Mouse (Mus musculus): ENCODE results near the gene Nisch.

The Nisch gene

GRCm38 (mm10) chr14:31189348-31189747 is 27.4 kb downstream of the Nisch start:
- DNase-seq (ENCODE audit: low read depth), result no peak

- DNase-seq (ENCODE audit: low read depth), result no peak
These were observed 28.0 kb downstream of the Nisch start for GRCm38 (mm10) chr14:31188771-31189181.

DNA sequence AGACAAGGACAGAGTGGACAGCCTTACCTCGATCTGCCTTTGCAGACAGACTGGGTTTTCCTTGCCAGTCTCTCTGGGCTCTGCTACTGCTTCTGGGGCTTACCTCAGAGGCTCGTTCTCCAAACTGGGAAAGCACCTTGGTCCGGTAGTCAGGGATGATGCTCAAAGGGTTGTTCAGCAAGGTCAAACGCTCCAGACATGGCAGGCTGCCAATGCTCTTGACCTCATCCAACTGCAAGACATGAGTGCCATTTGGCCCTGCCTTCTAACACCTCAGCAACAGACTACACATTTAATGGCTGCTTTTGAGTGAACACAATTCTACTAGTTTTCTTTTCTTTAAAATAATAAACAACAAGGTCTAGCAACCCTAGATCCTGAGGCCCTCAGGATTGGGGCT is 30.1 kb downstream of the Nisch start:
- DNase-seq (ENCODE audit: low read depth), result no peak

DNA sequence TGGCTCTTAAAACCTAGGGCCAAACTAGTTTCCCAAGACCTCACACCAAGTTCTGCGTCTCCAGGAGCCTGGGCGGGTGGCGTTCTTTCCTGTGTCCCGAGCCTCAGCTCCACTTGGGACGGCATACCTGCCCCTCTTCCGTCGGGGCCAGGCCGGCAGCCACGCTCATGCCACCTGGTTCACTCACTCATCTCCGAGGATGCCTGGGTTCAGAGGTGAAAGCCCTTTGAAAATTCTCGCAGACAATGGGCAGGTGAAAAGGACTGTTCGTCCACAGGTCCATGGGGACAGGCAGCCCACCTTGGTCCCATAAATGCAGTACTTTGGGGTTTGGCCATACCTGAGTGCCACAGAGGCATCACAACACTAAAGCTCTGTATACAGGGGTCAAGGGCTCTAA is 32.6 kb downstream of the Nisch start:
- DNase-seq (ENCODE audit: low read depth), result no peak

DNA sequence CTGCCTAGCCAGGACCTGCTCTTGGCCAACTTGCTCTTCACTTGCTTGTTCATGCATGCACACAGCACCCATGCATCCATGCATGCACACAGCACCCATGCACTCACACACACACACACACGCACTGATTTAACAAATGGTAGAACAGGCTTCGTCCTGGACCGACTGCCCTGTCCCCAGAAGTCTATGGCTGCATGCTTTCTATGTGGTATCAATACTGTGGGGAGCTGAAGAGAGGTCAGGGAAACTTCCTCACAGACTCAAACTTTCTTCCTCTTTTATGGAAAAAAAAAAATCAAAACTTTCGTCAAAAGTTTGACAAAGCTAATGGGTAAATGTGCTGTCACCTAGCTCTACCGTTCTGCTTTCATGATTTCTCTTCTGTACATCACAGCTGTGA is 33.2 kb downstream of the Nisch start:
- no peak for DNase-seq (ENCODE audit: low read depth)

DNA sequence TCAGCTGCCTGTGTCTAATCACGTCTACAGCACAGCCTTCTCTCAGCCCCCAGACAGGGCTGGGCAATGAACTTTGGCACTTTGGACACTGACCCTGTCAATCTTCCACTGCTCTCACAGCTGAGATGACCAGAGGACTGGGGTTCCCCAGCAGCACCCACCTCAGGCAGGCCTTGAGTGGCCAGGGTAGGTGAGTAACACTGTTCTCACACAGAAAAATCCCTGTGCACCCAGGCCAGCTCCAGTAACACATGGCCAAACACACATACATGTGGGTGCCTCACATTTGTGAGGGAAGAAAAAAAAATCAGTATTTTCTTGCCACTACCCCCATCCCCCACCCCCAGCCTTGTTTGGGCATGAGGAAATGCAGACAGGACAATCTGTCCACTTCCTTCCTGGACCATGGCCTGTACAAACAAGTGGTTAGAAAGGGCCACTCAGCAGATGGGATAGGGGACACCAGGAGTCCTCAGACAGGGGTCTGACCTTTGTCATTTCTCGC is 33.9 kb downstream of the Nisch start:
- DNase-seq (ENCODE audit: low read depth), result no peak

DNA sequence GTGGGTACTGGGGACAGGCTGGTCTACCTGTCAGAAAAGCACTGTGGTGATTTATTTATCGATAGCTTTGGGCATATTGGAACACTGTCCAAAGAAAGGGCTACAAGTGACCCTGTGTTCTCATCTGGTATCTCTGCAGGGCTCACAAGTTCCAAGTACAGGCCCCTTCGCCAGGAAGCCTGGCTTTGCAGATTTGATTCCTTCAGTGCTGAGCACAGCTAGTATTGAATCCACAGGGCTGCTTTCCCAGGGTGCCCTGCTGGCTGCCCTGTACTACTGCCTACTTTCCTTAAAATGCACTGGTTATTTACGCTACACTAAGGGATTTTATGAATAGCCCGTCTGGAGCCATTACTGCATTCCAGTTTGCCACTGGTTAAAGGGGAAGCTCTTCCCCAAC is 35.2 kb downstream of the Nisch start:
- no peak for DNase-seq (ENCODE audit: low read depth)

DNA sequence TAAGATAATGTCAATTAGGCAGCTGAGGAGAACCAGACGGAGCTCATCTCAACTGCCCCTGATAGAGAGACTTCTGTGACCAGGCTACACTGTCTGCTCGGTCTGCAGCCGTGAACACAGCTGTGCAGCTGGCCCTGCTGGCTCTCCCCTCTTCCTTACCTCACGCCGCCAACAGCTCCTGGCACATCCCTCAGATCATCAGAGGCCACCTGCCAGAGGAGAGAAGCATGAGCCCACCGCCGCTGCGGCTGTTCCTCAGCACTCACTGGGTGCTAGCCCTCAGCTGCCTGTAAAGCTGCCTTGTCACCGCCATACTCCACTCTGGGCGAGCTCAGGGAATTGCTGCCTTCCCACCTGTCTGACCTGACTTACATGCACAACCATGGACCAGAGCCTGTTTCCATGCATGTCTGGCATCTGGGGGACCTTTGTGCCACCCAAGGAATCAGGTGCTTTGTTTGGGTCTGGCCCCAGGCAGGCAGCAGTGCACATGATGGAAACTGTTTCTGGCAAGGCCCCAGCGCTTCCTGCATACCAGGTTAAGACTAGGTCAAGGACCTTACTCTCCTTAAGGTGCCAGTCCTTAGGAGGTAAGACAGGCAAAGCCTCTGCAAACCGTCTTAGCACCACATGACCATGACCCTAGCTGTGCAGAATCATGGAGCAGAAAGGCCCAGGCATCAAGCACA is 36.9 kb downstream of the Nisch start:
- DNase-seq (ENCODE audit: low read depth), result no peak

- no peak for DNase-seq (ENCODE audit: low read depth)
These were observed 39.0 kb downstream of the Nisch start for GRCm38 (mm10) chr14:31177715-31178114.

- DNase-seq (ENCODE audit: low read depth), result no peak
These were observed 39.5 kb downstream of the Nisch start for GRCm38 (mm10) chr14:31177287-31177686.

DNA sequence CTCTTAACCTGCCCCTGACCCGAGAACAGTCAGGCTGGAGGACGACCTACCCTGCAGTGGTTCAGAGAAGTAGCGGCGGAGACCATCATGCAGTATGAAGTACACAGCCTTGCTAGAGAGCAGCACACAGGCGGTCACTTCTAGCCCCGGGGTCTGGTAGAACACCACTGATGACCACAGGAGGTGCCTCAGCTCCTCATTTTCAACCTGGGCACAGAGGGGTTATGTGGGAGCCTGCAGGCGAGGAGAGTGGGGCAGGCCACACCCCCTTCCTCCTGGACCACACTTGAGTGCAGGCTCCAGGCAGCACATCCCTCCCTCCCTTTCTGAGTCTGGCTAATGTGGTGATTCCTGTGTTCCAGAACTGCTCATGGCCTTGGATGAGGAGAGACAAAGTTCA is 43.2 kb downstream of the Nisch start:
- no peak for DNase-seq (ENCODE audit: low read depth)

DNA sequence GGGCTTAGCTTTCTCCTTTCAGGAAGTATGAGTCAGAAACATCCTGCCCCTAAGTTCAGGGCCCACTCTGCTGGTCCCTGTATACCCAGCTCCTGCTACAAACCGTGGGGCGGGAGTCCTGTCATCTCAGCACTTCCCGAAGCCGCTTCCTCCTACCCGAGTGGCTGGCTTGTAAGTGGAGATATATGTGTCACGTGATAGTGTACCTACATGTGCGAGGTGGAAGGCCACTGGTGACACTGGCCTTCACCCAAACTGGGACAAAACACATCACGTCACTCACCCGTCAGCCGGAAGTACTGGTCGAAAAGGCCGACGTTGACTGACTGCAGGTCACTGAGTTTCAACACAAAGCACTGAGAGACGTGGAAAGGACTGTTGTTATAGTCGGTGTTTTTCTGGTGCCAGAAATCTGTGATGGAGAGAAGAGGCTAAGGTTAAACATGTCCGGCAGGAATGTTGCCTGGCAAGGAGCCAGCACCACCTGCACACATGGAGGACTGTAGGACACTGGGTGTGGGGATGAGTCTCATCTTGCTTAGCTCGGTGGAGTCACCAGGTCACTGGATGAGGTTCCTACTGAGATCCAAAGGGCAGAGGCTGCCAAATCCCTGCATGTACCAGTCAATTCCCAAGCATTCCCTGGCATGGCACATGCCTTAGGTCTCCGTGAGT is 43.8 kb downstream of the Nisch start:
- no peak for DNase-seq (ENCODE audit: low read depth)

- DNase-seq (ENCODE audit: low read depth), result no peak
These were observed 44.9 kb downstream of the Nisch start for GRCm38 (mm10) chr14:31171821-31172220.

DNA sequence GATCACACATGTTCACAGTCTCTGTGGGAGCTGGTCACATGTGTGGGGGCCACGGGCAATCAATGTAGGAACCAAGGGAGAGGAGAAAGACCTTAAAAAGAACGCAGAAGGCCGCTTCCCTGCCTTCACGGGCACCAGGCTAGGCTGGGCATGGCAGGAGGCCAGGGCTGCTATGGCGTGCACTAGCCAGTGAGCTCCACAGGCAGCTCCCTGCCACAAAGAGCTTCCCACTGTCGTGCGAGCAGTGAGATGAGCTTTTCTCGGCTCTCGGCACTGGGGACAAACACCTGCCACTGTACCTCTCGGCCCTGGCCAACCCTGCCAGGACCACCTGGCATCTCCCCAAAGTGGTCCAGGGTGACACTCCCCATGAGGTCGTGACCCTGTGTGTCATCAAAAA is 45.4 kb downstream of the Nisch start:
- no peak for DNase-seq (ENCODE audit: low read depth)

- no peak for DNase-seq (ENCODE audit: low read depth)
These were observed 45.8 kb downstream of the Nisch start for GRCm38 (mm10) chr14:31170963-31171362.

DNA sequence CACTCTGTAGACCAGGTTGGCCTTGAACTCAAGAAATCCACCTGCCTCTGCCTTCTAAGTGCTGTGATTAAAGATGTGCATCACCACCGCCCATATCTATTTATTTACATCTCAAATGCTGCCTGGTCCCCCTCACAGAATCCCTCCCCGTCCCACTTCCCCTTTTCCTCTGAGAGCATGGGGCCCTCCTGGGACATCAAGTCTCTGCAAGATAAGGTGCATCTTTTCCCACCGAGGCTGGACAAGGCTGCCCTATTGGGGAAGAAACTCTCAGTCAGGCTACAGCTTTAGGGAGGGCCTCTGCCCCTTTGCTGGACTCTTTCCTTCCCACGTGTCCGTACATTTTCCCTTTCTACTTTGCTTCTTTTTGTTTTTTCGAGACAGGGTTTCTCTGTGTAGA is 47.2 kb downstream of the Nisch start:
- no peak for DNase-seq (ENCODE audit: low read depth)

DNA sequence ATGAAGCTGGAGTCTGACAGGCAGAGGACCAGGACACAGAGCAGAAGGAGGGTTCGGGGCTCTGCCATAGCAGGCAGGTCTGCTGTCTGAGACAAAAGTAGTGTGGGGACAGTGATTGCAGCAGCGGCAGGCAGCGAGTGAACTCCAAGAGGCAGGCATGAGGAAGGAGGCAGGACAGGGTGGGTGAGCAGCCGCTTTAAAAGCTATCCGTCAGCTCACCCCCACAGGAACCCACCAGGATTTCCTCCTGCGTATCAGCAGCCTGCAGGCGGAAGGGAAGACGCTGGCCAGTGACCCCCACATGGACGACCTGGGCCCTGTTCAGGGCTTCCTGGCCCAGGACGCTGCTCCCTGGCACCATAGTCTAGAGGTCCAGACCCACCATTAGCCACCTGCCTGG is 48.3 kb downstream of the Nisch start, which contains the start of gene Stab1:
TSS of gene Stab1 (minus strand) at position 217 of the 400 bp plus-strand sequence.
- DNase-seq (ENCODE audit: low read depth), result no peak

GRCm38 (mm10) chr14:31166827-31167226 is 49.9 kb downstream of the Nisch start:
- no peak for DNase-seq (ENCODE audit: low read depth)

- DNase-seq (ENCODE audit: low read depth), result no peak
These were observed 50.6 kb downstream of the Nisch start for GRCm38 (mm10) chr14:31165991-31166630.

- DNase-seq (ENCODE audit: low read depth), result no peak
These were observed 51.3 kb downstream of the Nisch start for GRCm38 (mm10) chr14:31165458-31165857.

- no peak for DNase-seq (ENCODE audit: low read depth)
These were observed 51.7 kb downstream of the Nisch start for GRCm38 (mm10) chr14:31165010-31165409.

DNA sequence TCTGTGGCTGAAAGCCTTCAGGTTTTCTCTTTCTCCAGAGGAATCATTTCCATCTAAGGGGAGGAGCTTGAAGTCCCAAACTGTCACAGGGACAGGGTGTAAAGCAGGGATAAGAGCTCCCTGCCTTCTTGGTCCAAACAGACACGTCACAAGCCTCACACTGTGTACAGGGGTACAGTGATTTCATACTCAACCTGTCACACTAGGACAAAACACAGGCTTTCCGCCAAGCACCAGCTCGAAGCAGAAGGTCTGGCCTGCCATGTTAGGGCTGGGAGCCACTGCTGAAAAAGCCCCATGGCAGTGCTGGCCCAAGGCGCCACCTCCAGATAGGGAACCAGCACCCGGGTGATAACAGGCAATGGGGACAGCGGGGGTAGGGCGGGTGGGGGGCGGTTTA is 52.7 kb downstream of the Nisch start:
- no peak for DNase-seq (ENCODE audit: low read depth)

DNA sequence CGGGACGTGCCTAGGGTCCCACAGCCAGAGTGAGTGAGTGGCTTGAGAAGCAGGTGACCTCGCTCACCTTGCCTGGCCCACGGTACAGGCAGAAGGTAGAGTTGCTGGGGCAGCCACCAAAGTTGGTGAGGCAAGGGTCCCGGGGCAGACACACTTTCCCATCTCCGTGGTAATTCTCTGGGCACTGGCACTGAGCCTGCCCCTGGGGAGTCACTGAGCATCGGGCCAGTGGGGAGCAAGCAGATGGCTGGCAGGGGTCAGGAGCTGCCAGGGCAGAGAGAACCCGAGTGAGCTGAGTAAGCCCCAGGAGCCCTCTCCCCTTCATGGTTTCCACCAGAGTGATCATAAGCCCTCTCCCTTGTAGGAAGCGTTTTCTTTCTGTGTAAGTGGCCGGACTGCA is 55.1 kb downstream of the Nisch start:
- DNase-seq (ENCODE audit: low read depth), result no peak

All from naive thymus-derived CD4-positive, alpha-beta T cell, adult 2 months (primary cell).